Mouse (Mus musculus): ENCODE data around the gene Klf2.
A peak's percentile ranks its signal among the peaks of the same experiment; 100 is the strongest.

Gene Klf2

DNA sequence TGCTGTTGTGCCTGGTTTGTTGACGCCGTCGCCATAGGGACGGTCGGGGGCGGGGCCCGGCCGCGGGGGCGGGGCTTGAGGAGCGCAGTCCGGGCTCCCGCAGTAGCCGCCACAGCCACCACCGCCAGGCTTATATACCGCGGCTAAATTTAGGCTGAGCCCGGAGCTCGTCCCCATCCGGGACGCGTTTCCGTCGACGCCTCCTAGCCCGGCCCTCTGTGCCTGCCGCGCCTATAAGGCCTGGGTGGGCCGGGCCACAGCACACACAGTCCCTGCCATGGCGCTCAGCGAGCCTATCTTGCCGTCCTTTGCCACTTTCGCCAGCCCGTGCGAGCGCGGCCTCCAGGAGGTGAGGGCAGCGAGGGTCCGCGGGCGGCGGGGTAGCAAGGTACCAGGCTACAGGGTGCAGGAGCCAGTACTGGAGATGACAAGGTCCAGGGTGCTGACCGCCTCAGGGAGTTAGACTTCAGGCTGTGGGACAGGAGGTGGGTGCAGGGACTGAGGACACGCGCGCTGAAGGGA, at the start of gene Klf2:
Klf2 (plus strand) TSS at position 233 of the 522 bp plus-strand sequence.
- DNase-seq = peak; percentile 80

GRCm38 (mm10) chr8:72270606-72271005, 48.2 kb upstream of the Klf2 start:
- DNase-seq = no peak

- DNase-seq = no peak
Measured at GRCm38 (mm10) chr8:72271051-72271660, 47.7 kb upstream of the Klf2 start.

- DNase-seq = no peak
Measured at GRCm38 (mm10) chr8:72271691-72272090, 47.1 kb upstream of the Klf2 start.

GRCm38 (mm10) chr8:72272361-72272760, 46.5 kb upstream of the Klf2 start:
- DNase-seq = peak; percentile 42 to 45

- no peak for DNase-seq
Measured at GRCm38 (mm10) chr8:72273111-72273770, 45.6 kb upstream of the Klf2 start.

- DNase-seq = no peak
Measured at GRCm38 (mm10) chr8:72273807-72274206, 45.0 kb upstream of the Klf2 start.

GRCm38 (mm10) chr8:72277244-72277643, 41.6 kb upstream of the Klf2 start:
- no peak for DNase-seq

- DNase-seq = no peak
Measured at GRCm38 (mm10) chr8:72279151-72279550, 39.7 kb upstream of the Klf2 start.

- peak; percentile 45 to 61 for DNase-seq
Measured at GRCm38 (mm10) chr8:72281634-72282033, 37.2 kb upstream of the Klf2 start.

DNA sequence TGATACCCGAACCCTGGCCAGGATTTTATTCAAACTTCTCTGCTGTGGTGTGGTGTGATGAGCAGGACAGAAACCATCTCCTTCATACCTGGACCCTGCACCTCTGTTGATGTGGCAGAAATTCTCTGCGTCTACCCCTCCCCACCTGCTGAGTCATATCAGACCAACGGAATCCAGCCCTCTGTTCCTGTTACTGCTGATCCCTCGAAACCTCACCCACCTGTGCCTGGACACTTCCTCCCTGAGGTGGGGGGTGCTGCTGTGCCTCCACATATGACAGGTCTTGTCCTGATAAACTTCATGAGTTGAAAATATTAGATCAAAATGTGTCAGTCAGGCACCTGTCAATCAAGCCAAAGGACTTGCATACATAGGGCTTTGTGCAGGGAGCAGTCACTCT, 33.5 kb upstream of the Klf2 start:
- DNase-seq = no peak

GRCm38 (mm10) chr8:72289051-72289450, 29.8 kb upstream of the Klf2 start:
- no peak for DNase-seq

DNA sequence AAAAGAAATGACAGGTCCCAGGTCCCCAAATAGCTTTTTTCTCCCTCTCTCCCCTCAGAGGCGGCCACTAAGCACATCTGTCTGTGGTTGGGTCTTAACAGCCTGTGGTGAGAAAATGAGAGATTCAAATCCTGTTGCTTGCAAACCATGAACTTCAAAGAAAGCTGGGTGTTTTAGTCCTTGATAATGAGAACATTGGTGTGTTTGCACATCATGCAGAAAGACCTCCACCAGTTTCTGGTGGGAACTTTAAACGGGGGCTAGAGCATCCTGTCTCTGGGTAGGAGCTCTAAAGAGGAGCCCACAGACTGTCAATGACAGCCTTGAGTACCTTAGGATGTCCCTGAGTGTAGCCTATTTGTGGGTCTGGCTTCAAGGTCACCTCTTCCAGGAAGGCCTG, 27.7 kb upstream of the Klf2 start:
- DNase-seq = no peak

DNA sequence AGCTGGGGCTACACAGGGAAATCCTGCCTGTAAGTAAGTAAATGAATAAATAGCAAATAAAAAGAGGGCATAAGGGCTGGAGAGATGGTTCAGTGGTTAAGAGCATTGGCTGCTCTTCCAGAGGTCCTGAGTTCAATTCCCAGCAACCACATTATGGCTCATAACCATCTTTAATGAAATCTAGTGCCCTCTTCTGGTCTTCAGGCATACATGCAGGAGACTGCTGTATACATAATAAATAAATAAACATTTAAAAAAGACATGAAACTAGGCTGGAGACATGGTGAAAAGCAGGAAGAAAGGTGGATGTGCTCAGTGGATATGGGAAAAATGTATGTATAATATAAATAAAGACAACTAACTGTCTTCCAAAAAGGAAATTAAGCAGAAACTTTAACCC, 25.5 kb upstream of the Klf2 start:
- DNase-seq = no peak

GRCm38 (mm10) chr8:72295125-72295524, 23.7 kb upstream of the Klf2 start:
- DNase-seq = peak in 1 of 2 experiments; percentile 22

DNA sequence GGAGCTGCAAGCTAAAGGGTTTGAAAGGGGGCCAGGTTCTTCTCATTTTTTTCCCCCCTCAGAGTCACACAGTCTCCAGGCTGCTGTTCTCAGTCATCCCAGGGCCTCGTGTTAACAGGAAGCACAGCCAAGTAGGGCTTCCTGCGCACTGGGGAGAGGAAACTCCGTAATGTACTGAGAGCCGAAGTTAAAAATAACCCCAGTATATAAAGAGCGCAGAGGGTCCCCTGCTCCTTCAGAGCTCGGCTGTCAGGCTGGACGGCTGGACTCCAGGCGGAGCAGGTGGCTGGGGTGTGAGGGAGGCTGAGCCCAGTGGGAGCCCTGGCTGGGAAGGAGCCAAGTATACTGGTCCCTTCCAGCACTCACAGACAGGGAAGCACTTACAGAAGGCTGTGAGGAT, 23.2 kb upstream of the Klf2 start:
- DNase-seq = peak; percentile 95 to 97

- DNase-seq = no peak
Measured at GRCm38 (mm10) chr8:72296561-72296960, 22.3 kb upstream of the Klf2 start.

GRCm38 (mm10) chr8:72298928-72299327, 19.9 kb upstream of the Klf2 start:
- DNase-seq = no peak

DNA sequence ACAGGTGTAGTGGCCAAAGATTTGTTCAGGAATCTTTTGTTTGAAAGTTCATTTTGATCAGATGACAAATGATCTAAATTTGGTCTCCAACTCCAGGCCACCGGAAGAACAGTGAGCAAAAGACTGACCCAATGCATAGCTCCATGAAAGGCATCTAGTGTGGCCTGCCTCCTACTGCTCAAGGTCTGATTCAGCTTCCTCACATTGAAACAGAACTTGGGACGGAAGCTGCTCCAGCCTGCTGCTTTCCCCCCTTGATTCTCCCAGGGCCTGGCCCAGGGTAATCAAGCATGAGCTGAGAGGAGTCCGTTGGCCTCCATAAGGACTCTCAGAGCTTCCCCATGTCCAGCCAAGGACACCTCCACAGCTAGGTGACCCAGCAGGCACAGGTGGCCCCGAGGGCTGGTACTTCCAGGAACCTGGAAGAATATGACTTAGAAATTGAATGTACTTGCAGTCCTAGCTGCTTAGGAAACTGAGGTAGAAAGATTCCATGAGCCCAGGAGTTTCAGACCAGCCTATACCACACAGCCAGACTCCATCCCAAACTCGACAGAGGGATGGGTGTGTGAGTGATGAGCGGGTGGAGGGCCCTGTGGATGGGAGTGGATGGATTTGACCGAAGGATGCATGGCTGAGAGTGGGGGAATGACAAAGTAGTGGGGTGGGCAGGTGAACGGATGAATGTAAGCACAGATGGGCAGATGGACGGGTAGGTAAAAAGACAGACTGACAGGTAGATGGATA, 18.0 kb upstream of the Klf2 start:
- no peak for DNase-seq

DNA sequence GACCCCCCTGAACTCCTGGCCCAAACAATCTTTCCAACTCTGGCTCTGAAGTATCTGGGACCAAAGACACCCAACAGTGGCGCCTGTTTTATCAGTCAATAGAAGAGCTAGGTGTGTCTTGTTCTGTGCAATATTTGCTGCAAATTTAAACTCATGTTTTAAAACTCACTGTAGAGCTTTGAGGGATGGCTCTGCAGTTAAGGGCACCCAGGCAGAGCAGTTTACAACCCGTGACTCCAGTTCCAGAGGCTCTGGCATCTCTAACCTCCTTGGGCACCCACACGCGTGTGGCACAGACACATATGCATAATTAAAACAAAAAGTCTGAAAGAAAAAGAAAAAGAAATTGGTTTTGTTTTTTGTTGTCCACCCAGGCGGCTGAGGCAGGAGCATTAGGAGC, 17.3 kb upstream of the Klf2 start:
- no peak for DNase-seq

DNA sequence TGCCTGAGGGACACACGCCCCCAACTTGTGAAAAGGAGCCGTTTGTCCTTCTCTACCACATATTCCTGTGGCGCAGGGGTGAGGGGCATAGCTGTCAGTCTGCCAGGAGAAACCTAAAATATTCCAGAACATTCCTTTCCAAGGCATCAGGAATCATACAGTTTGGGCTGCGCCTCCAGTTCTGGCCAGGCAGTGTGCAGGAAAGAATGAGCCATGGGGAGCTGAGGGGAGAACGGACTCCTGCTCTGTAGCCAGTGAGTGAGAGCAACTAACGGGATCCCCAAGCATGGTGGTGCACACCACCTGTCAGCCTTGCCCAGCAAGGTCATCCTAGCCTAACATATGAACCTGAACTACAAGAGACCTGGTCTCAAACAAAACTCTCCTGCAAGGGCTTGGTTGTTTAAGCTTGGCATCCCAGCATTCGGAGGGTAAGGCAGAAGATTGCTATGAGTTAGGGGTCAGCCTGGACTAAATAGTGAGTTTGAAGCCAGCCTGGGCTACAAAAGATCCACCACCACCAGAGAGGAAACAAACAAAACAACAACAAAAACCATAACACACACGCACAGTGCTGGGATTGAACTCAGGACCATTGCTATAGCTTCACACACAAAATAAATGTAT, 15.7 kb upstream of the Klf2 start:
- DNase-seq = no peak

DNA sequence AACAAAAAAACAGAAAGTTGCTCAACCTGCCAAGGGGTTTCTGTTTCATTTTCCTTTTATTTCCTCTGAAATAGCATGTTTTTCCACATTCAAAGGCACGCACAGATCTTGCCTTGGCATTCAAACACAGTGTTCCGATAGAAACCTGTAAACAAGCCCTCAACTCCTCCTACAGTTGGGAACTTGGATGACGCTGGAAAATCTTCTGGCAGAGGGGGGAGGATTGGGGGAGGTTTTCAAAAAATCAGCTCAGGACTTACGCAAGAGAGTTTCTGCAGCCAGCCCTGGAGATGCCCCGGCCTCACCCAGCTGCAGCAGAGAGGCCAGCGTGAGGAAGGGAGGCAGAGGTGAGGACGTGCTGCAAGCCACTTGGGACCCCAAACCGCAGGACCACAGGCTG, 15.2 kb upstream of the Klf2 start:
- no peak for DNase-seq

- no peak for DNase-seq
Measured at GRCm38 (mm10) chr8:72305210-72305905, 13.5 kb upstream of the Klf2 start, which contains the start of gene Gm10282. Gene Gm10282, minus strand, starts transcription at chr8:72305260.
